Comparison of ENCODE assay signal across 33 mouse cellular contexts in genomic region chr13:73953551-73954130, GRCm38 (mm10). TPM values are rescaled to one million over a fixed set of nuclear protein-coding genes. Genes with fewer than 3 reads are reported as not detected.
DNase-seq lines count a peak whose midpoint lies in the region; TF ChIP-seq lines count a peak whose summit lies in the region.
"Had no signal": no experiment of that assay in that cellular context is flagged by ENCODE, and none has a peak within 500 bp of the region (broad histone marks: within the 10 kb centered on the region; RNA-seq: fewer than 3 reads in every experiment).

No protein-coding gene starts in this region.

- H3K9ac ChIP-seq in heart, adult 2 months (ENCODE audit: low read depth, low read length): no peak overlapping the region
- H3K9ac ChIP-seq: embryonic facial prominence, embryonic 13.5 days; forebrain, embryonic 12.5 days; forebrain, embryonic 15.5 days; heart, embryonic 12.5 days; heart, embryonic 15.5 days; hindbrain, embryonic 13.5 days had no signal

- no peaks in the 10 kb centered on the region for H3K27me3 ChIP-seq in heart, adult 2 months (ENCODE audit: control insufficient read depth, insufficient read depth, low read length)
- H3K27me3 ChIP-seq: embryonic facial prominence, embryonic 13.5 days; forebrain, embryonic 12.5 days; forebrain, embryonic 15.5 days; heart, embryonic 12.5 days; heart, embryonic 15.5 days; hindbrain, embryonic 13.5 days had no signal

- no peak overlapping the region for H3K4me3 ChIP-seq in layer of hippocampus, adult 2 months
- H3K4me3 ChIP-seq in heart, adult 2 months: no peak overlapping the region
- H3K4me3 ChIP-seq: embryonic facial prominence, embryonic 10.5 days; embryonic facial prominence, embryonic 13.5 days; erythroblast, embryonic 14.5 days; forebrain, embryonic 12.5 days; forebrain, embryonic 15.5 days; gastrocnemius, adult 2 months; heart, embryonic 12.5 days; heart, embryonic 15.5 days; hindbrain, embryonic 10.5 days; hindbrain, embryonic 13.5 days had no signal

- no peak for TF ChIP-seq CTCF in layer of hippocampus, adult 2 months (conservative IDR thresholded peaks at IDR 0.05)
- no peak for TF ChIP-seq CTCF in heart, adult 2 months (IDR thresholded peaks at IDR 0.05)

- H3K36me3 ChIP-seq in heart, adult 2 months (ENCODE audit: control insufficient read depth, insufficient read depth, low read length): no peaks in the 10 kb centered on the region; the same call in 1 of the 2 replicates

- H3K79me2 ChIP-seq in heart, adult 2 months (replicated peaks; ENCODE audit: control insufficient read depth, insufficient read depth, low read length): no peaks in the 10 kb centered on the region

- intact Hi-C loops in left cerebral cortex, postnatal 25 days (cut with DNase I): no loop called here
- intact Hi-C loops in heart, adult 2 months (cut with DNase I): no loop called here

- peak overlapping the region; percentile 72 for H3K27ac ChIP-seq in layer of hippocampus, adult 2 months
- H3K27ac ChIP-seq in heart, adult 2 months: no peak overlapping the region
- H3K27ac ChIP-seq: embryonic facial prominence, embryonic 10.5 days; embryonic facial prominence, embryonic 13.5 days; forebrain, embryonic 12.5 days; forebrain, embryonic 15.5 days; gastrocnemius, adult 2 months; heart, embryonic 15.5 days; hindbrain, embryonic 10.5 days; hindbrain, embryonic 13.5 days had no signal

- peak in 1 of 2 experiments; percentile 42 for DNase-seq in layer of hippocampus, adult 2 months (ENCODE audit: low spot score in 2 of 2)
- DNase-seq in layer of hippocampus, postnatal 10 days (ENCODE audit: low spot score in 2 of 2): no peak
- DNase-seq in left cerebral cortex, postnatal 25 days (ENCODE audit: low spot score in 2 of 2): peak; percentile 26 to 69
- DNase-seq in left cerebral cortex, adult 11 months (ENCODE audit: low spot score): no peak
- peak; percentile 55 for DNase-seq in telencephalon, adult 2 months (ENCODE audit: low read depth, low spot score)
- no peak for DNase-seq in heart, adult 2 months
- DNase-seq: adrenal gland, adult 2 months; adrenal gland, postnatal 14 days; cerebellum, adult 11-12 months; cerebellum, adult 9-11 months; cerebellum, postnatal 25 days; embryo, embryonic 11 days; gastrocnemius, adult 2 months; gastrocnemius, postnatal 14 days; heart, adult 11 months; heart, postnatal 10 days; heart, postnatal 36 days had no signal

- TF ChIP-seq POLR2A in heart, adult 2 months (IDR thresholded peaks at IDR 0.05; ENCODE audit: insufficient read depth, low read depth, low read length): no peak

- TF ChIP-seq EP300 in heart, adult 2 months (IDR thresholded peaks at IDR 0.05; ENCODE audit: insufficient read depth, low read depth, low read length): no peak

- 91% methylated on average over 1 of the region's 1 CpGs for WGBS in heart, adult 2 months

- H3K4me1 ChIP-seq in heart, adult 2 months (ENCODE audit: control insufficient read depth, insufficient read depth, low read length): no peaks in the 10 kb centered on the region
- H3K4me1 ChIP-seq: embryonic facial prominence, embryonic 10.5 days; embryonic facial prominence, embryonic 13.5 days; forebrain, embryonic 12.5 days; forebrain, embryonic 15.5 days; heart, embryonic 12.5 days; heart, embryonic 15.5 days; hindbrain, embryonic 10.5 days; hindbrain, embryonic 13.5 days had no signal

RNA-seq across cellular contexts. Expression of gene Zdhhc11, which starts 10.0 kb away (rescaled TPM):
- total RNA-seq in layer of hippocampus, adult 2 months (2021): not detected
- total RNA-seq in layer of hippocampus, postnatal 10 days (2021): not detected
- not detected for total RNA-seq in left cerebral cortex, postnatal 25 days (2021)
- not detected for total RNA-seq in heart, adult 2 months (2021)
- polyA plus RNA-seq in heart, adult 2 months (2012; rRNA removed): not detected in 2 replicates
- total RNA-seq: adrenal gland, adult 2 months; adrenal gland, postnatal 14 days; adrenal gland, postnatal 4 days; common myeloid progenitor, adult 5-6 weeks; gastrocnemius, adult 2 months; gastrocnemius, postnatal 14 days; gastrocnemius, postnatal 4 days; heart, postnatal 10 days; heart, postnatal 36 days; MEL had no signal
- polyA plus RNA-seq: adrenal gland, adult 2 months; C2C12; CD4-positive, CD25-positive, alpha-beta regulatory T cell, adult 4 months; embryonic facial prominence, embryonic 10.5 days; embryonic facial prominence, embryonic 13.5 days; erythroblast, embryonic 14.5 days; forebrain, embryonic 12.5 days; forebrain, embryonic 15.5 days; heart, embryonic 12.5 days; heart, embryonic 15.5 days; hindbrain, embryonic 10.5 days; hindbrain, embryonic 13.5 days; hindbrain, embryonic 16.5 days had no signal

RNA-seq across cellular contexts. Expression of gene Brd9, which starts 16.0 kb away (rescaled TPM):
- 100 to 1,000 TPM; 114 to 139 TPM for total RNA-seq in layer of hippocampus, adult 2 months (2021)
- total RNA-seq in layer of hippocampus, postnatal 10 days (2021): 100 to 1,000 TPM; 113 to 120 TPM
- 10 to 100 TPM; 72.0 to 82.5 TPM for total RNA-seq in left cerebral cortex, postnatal 25 days (2021)
- 10 to 100 TPM; 20.3 to 21.3 TPM for total RNA-seq in heart, adult 2 months (2021)
- 25.7 and 38.8 TPM in 2 replicates for polyA plus RNA-seq in heart, adult 2 months (2012; rRNA removed)

RNA-seq across cellular contexts. Expression of gene Trip13, which starts 16.1 kb away (rescaled TPM):
- under 1 TPM; 0.49 to 0.76 TPM for total RNA-seq in layer of hippocampus, adult 2 months (2021)
- total RNA-seq in layer of hippocampus, postnatal 10 days (2021): 1 to 10 TPM; 1.7 to 3.5 TPM
- total RNA-seq in left cerebral cortex, postnatal 25 days (2021): 1 to 10 TPM in 1 of 2 experiments, under 1 TPM in 1; 0.82 to 1.1 TPM
- total RNA-seq in heart, adult 2 months (2021): under 1 TPM; 0.14 to 0.21 TPM
- polyA plus RNA-seq in heart, adult 2 months (2012; rRNA removed): 0.20 and 0.27 TPM in 2 replicates

RNA-seq across cellular contexts. Expression of gene Tppp, which starts 55.6 kb away (rescaled TPM):
- total RNA-seq in layer of hippocampus, adult 2 months (2021): 100 to 1,000 TPM; 267 to 277 TPM
- total RNA-seq in layer of hippocampus, postnatal 10 days (2021): 100 to 1,000 TPM; 102 TPM
- total RNA-seq in left cerebral cortex, postnatal 25 days (2021): 100 to 1,000 TPM; 354 to 373 TPM
- 10 to 100 TPM; 14.3 to 15.6 TPM for total RNA-seq in heart, adult 2 months (2021)
- polyA plus RNA-seq in heart, adult 2 months (2012; rRNA removed): 13.3 and 24.5 TPM in 2 replicates
- total RNA-seq: common myeloid progenitor, adult 5-6 weeks; MEL had no signal
- polyA plus RNA-seq: erythroblast, embryonic 14.5 days had no signal

Comparison
In these comparisons a context has a peak if more than half of its experiments do, and no peak if none do; other contexts are left out.
1. DNase-seq: peak in left cerebral cortex, postnatal 25 days (2 of 2) and telencephalon, adult 2 months (single experiment); none in layer of hippocampus, postnatal 10 days (0 of 2), left cerebral cortex, adult 11 months (single experiment) and heart, adult 2 months (0 of 2).